ENCODE assay signal across 10 mouse cellular contexts in genomic region chr12:28674038-28674720, GRCm38 (mm10). TPM values are rescaled to one million over a fixed set of nuclear protein-coding genes. Genes with fewer than 3 reads are reported as not detected.
DNase-seq lines count a peak whose midpoint lies in the region; ATAC-seq and TF ChIP-seq lines count a peak whose summit lies in the region.
"Had no signal": no experiment of that assay in that cellular context is flagged by ENCODE, and none has a peak within 500 bp of the region (broad histone marks: within the 10 kb centered on the region; RNA-seq: fewer than 3 reads in every experiment).

No protein-coding gene starts in this region.

- no peak for ATAC-seq in kidney, embryonic 15.5 days (replicated peaks; ENCODE audit: low FRiP score)
- ATAC-seq in forebrain, embryonic 14.5 days, result no peak
- no peak for ATAC-seq in liver, postnatal 0 days

- no peak for TF ChIP-seq CTCF in ES-Bruce4 (IDR thresholded peaks at IDR 0.05; ENCODE audit: low read depth, low read length)
- peak; percentile 29; the same call in 1 of the 2 replicates for TF ChIP-seq CTCF in liver, postnatal 0 days (IDR thresholded peaks at IDR 0.05; ENCODE audit: low read depth)

- H3K4me2 ChIP-seq in kidney, embryonic 15.5 days, result peak overlapping the region; percentile 66
- peak overlapping the region; percentile 61; the same call in 1 of the 2 replicates for H3K4me2 ChIP-seq in forebrain, embryonic 14.5 days (ENCODE audit: low read length)
- H3K4me2 ChIP-seq in liver, postnatal 0 days (ENCODE audit: low read depth, low read length), result peak overlapping the region; percentile 87; the same call in 1 of the 2 replicates

- H3K9me3 ChIP-seq in kidney, embryonic 15.5 days (replicated peaks), result no peaks in the 10 kb centered on the region
- H3K9me3 ChIP-seq in ES-Bruce4 (replicated peaks; ENCODE audit: control insufficient read depth, insufficient read depth, low read length, poor library complexity, severe bottlenecking), result no peaks in the 10 kb centered on the region
- no peaks in the 10 kb centered on the region for H3K9me3 ChIP-seq in forebrain, embryonic 14.5 days (replicated peaks; ENCODE audit: control insufficient read depth, low read length)
- H3K9me3 ChIP-seq in liver, postnatal 0 days (ENCODE audit: low read length), result no peaks in the 10 kb centered on the region

- 0 out of 2 replicates have a peak overlapping the region, but pooled peaks have one; percentile 96 for H3K27ac ChIP-seq in kidney, embryonic 15.5 days
- H3K27ac ChIP-seq in ES-Bruce4 (ENCODE audit: insufficient read depth, low read length), result no peak overlapping the region
- H3K27ac ChIP-seq in forebrain, embryonic 14.5 days (ENCODE audit: low read depth, low read length), result 0 out of 2 replicates have a peak overlapping the region, but pooled peaks have one; percentile 92
- no peak overlapping the region for H3K27ac ChIP-seq in liver, postnatal 0 days (ENCODE audit: low read depth)

- peaks cover 25% of the 10 kb centered on the region for H3K4me1 ChIP-seq in kidney, embryonic 15.5 days
- peaks cover 2% of the 10 kb centered on the region for H3K4me1 ChIP-seq in ES-Bruce4 (ENCODE audit: control insufficient read depth, insufficient read depth, low read length)
- H3K4me1 ChIP-seq in forebrain, embryonic 14.5 days (ENCODE audit: control insufficient read depth, insufficient read depth, low read length), result peaks cover 7% of the 10 kb centered on the region
- H3K4me1 ChIP-seq in liver, postnatal 0 days (ENCODE audit: insufficient read depth), result peaks cover 13% of the 10 kb centered on the region

- no peak overlapping the region for H3K9ac ChIP-seq in kidney, embryonic 15.5 days
- 0 out of 2 replicates have a peak overlapping the region, but pooled peaks have one; percentile 46 for H3K9ac ChIP-seq in ES-Bruce4 (ENCODE audit: low read depth, poor library complexity, severe bottlenecking)
- H3K9ac ChIP-seq in forebrain, embryonic 14.5 days (ENCODE audit: low read length), result no peak overlapping the region
- no peak overlapping the region for H3K9ac ChIP-seq in liver, postnatal 0 days (replicated peaks)

- H3K4me3 ChIP-seq in kidney, embryonic 15.5 days (replicated peaks), result peak overlapping the region; percentile 72
- H3K4me3 ChIP-seq in ES-Bruce4 (ENCODE audit: low read depth, low read length), result no peak overlapping the region
- no peak overlapping the region for H3K4me3 ChIP-seq in forebrain, embryonic 14.5 days (ENCODE audit: low read depth, low read length)
- H3K4me3 ChIP-seq in liver, postnatal 0 days (ENCODE audit: low read depth, low read length), result no peak overlapping the region

- H3K27me3 ChIP-seq in kidney, embryonic 15.5 days, result no peaks in the 10 kb centered on the region
- no peaks in the 10 kb centered on the region for H3K27me3 ChIP-seq in ES-Bruce4 (ENCODE audit: control insufficient read depth, insufficient read depth, low read length, poor library complexity, severe bottlenecking)
- H3K27me3 ChIP-seq in forebrain, embryonic 14.5 days (replicated peaks; ENCODE audit: control insufficient read depth, insufficient read depth, low read length), result no peaks in the 10 kb centered on the region
- no peaks in the 10 kb centered on the region for H3K27me3 ChIP-seq in liver, postnatal 0 days (ENCODE audit: insufficient read depth, low read length)

- DNase-seq in kidney, postnatal 25 days, result no peak
- no peak for DNase-seq in forebrain, embryonic 14.5 days (ENCODE audit: low spot score)
- DNase-seq in liver, postnatal 0 days, result no peak
- DNase-seq in ovary, postnatal 10 days (ENCODE audit: low spot score), result no peak
- no peak for DNase-seq in layer of hippocampus, adult 8-10 months (ENCODE audit: low spot score in 2 of 2)
- DNase-seq in thymus, postnatal 14 days, result no peak

- TF ChIP-seq EP300 in ES-Bruce4 (IDR thresholded peaks at IDR 0.05; ENCODE audit: insufficient read depth, low read depth, low read length), result no peak
- TF ChIP-seq EP300 in liver, postnatal 0 days (IDR thresholded peaks at IDR 0.05; ENCODE audit: low read depth), result no peak

- TF ChIP-seq POLR2A in ES-Bruce4 (IDR thresholded peaks at IDR 0.05; ENCODE audit: insufficient read depth, low read length), result no peak

- WGBS in kidney, embryonic 15.5 days, result 80% methylated on average over 10 of the region's 10 CpGs
- WGBS in forebrain, embryonic 14.5 days, result 86% methylated on average over 10 of the region's 10 CpGs
- 82% methylated on average over 10 of the region's 10 CpGs for WGBS in liver, postnatal 0 days (ENCODE audit: insufficient replicate concordance)

- H3K36me3 ChIP-seq in kidney, embryonic 15.5 days, result peaks cover 19% of the 10 kb centered on the region
- H3K36me3 ChIP-seq in ES-Bruce4 (ENCODE audit: control insufficient read depth, insufficient read depth, low read length, poor library complexity, severe bottlenecking), result no peaks in the 10 kb centered on the region
- no peaks in the 10 kb centered on the region for H3K36me3 ChIP-seq in forebrain, embryonic 14.5 days (ENCODE audit: control insufficient read depth, insufficient read depth, low read length)
- peaks cover 3% of the 10 kb centered on the region; the same call in 1 of the 2 replicates for H3K36me3 ChIP-seq in liver, postnatal 0 days (replicated peaks; ENCODE audit: insufficient read depth, low read length)

RNA-seq across cellular contexts. Expression of gene Adi1, which starts 0.9 kb away (rescaled TPM):
- polyA plus RNA-seq in kidney, embryonic 15.5 days (2015; fragmentation: Nextera tagmentation; extraction: Ambion mirVana), result 85.3 and 90.4 TPM in 2 replicates
- 54.2 and 59.0 TPM in 2 replicates for polyA plus RNA-seq in ES-Bruce4 (2011; ENCODE audit: insufficient read depth, insufficient read length, low read depth, missing spikeins)
- 43.6 and 44.8 TPM in 2 replicates for polyA plus RNA-seq in forebrain, embryonic 14.5 days (2014; fragmentation: Nextera tagmentation; extraction: Ambion mirVana)
- 91.6 and 104 TPM in 2 replicates for polyA plus RNA-seq in liver, postnatal 0 days (2015; fragmentation: Nextera tagmentation; extraction: Ambion mirVana)
- 10 to 100 TPM; 41.6 to 48.1 (median 43.4) TPM for total RNA-seq in layer of hippocampus, adult 8-10 months (2022)

RNA-seq across cellular contexts. Expression of gene Rnaseh1, which starts 24.8 kb away (rescaled TPM):
- 33.4 and 34.2 TPM in 2 replicates for polyA plus RNA-seq in kidney, embryonic 15.5 days (2015; fragmentation: Nextera tagmentation; extraction: Ambion mirVana)
- polyA plus RNA-seq in ES-Bruce4 (2011; ENCODE audit: insufficient read depth, insufficient read length, low read depth, missing spikeins), result 31.1 and 37.0 TPM in 2 replicates
- 24.8 and 26.1 TPM in 2 replicates for polyA plus RNA-seq in forebrain, embryonic 14.5 days (2014; fragmentation: Nextera tagmentation; extraction: Ambion mirVana)
- polyA plus RNA-seq in liver, postnatal 0 days (2015; fragmentation: Nextera tagmentation; extraction: Ambion mirVana), result 9.6 and 10.4 TPM in 2 replicates
- 10 to 100 TPM; 13.4 to 16.3 (median 14.5) TPM for total RNA-seq in layer of hippocampus, adult 8-10 months (2022)

RNA-seq across cellular contexts. Expression of gene Rps7, which starts 38.4 kb away (rescaled TPM):
- 680 and 816 TPM in 2 replicates for polyA plus RNA-seq in kidney, embryonic 15.5 days (2015; fragmentation: Nextera tagmentation; extraction: Ambion mirVana)
- 1,062 and 1,139 TPM in 2 replicates for polyA plus RNA-seq in ES-Bruce4 (2011; ENCODE audit: insufficient read depth, insufficient read length, low read depth, missing spikeins)
- 690 and 790 TPM in 2 replicates for polyA plus RNA-seq in forebrain, embryonic 14.5 days (2014; fragmentation: Nextera tagmentation; extraction: Ambion mirVana)
- polyA plus RNA-seq in liver, postnatal 0 days (2015; fragmentation: Nextera tagmentation; extraction: Ambion mirVana), result 493 and 504 TPM in 2 replicates
- 100 to 1,000 TPM; 245 to 375 (median 299) TPM for total RNA-seq in layer of hippocampus, adult 8-10 months (2022)

RNA-seq across cellular contexts. Expression of gene Colec11, which starts 51.0 kb away (rescaled TPM):
- polyA plus RNA-seq in kidney, embryonic 15.5 days (2015; fragmentation: Nextera tagmentation; extraction: Ambion mirVana), result 3.3 and 4.8 TPM in 2 replicates
- not detected in 2 replicates for polyA plus RNA-seq in ES-Bruce4 (2011; ENCODE audit: insufficient read depth, insufficient read length, low read depth, missing spikeins)
- polyA plus RNA-seq in forebrain, embryonic 14.5 days (2014; fragmentation: Nextera tagmentation; extraction: Ambion mirVana), result 0.33 and 0.56 TPM in 2 replicates
- polyA plus RNA-seq in liver, postnatal 0 days (2015; fragmentation: Nextera tagmentation; extraction: Ambion mirVana), result 37.9 and 41.0 TPM in 2 replicates
- under 1 TPM; 0.55 to 0.85 (median 0.62) TPM for total RNA-seq in layer of hippocampus, adult 8-10 months (2022)
- total RNA-seq: hematopoietic stem cell, adult 5-6 weeks; monocyte, adult 5-6 weeks had no signal

Comparison
In these comparisons a context has a peak if more than half of its experiments do, and no peak if none do; other contexts are left out.
1. H3K27ac ChIP-seq: peak in kidney, embryonic 15.5 days (single experiment) and forebrain, embryonic 14.5 days (single experiment); none in ES-Bruce4 (single experiment) and liver, postnatal 0 days (single experiment).
2. Peak in every context shown above with its lines, with median percentiles within 50 percentile points of each other: H3K4me2 ChIP-seq.